Mouse (Mus musculus): Measurements from ENCODE around the gene Tlr3. TPM values are rescaled to one million over a fixed set of nuclear protein-coding genes. Genes with fewer than 3 reads are reported as not detected.
A peak's percentile ranks its signal among the peaks of the same experiment; 100 is the strongest.

Tlr3 gene
- 0.48 and 0.74 TPM in 2 replicates for polyA plus RNA-seq (2016; fragmentation: Nextera tagmentation; extraction: Ambion mirVana)

- H3K27ac ChIP-seq, result peak within 1 kb of the TSS; percentile 77
- no peaks in the 10 kb centered on the region for H3K36me3 ChIP-seq
- H3K27me3 ChIP-seq (ENCODE audit: low read depth, poor library complexity, severe bottlenecking), result no peaks in the 10 kb centered on the region
- peaks cover 11% of the 10 kb centered on the region; the same call in 1 of the 2 replicates for H3K4me1 ChIP-seq
- peak within 1 kb of the TSS; percentile 44 for H3K4me3 ChIP-seq
- no peaks in the 10 kb centered on the region for H3K9me3 ChIP-seq (replicated peaks)
- DNase-seq (ENCODE audit: low spot score), result no peak
- WGBS, result 74% methylated on average over 2 of the region's 2 CpGs
These were observed at the start of gene Tlr3 for GRCm38 (mm10) chr8:45410882-45411281. Gene Tlr3 (minus strand): TSS chr8:45411080.

- no peak overlapping the region for H3K27ac ChIP-seq
- no peaks in the 10 kb centered on the region for H3K27me3 ChIP-seq (ENCODE audit: low read depth, poor library complexity, severe bottlenecking)
- no peaks in the 10 kb centered on the region for H3K36me3 ChIP-seq
- no peak overlapping the region for H3K4me3 ChIP-seq
- DNase-seq (ENCODE audit: low spot score), result no peak
- H3K9me3 ChIP-seq (replicated peaks), result no peaks in the 10 kb centered on the region
- H3K4me1 ChIP-seq, result no peaks in the 10 kb centered on the region
These were observed 47.0 kb upstream of the Tlr3 start for GRCm38 (mm10) chr8:45457874-45458273.

GRCm38 (mm10) chr8:45454426-45454825 is 43.5 kb upstream of the Tlr3 start:
- DNase-seq (ENCODE audit: low spot score), result peak; percentile 43
- no peaks in the 10 kb centered on the region for H3K36me3 ChIP-seq
- no peaks in the 10 kb centered on the region for H3K4me1 ChIP-seq
- H3K4me3 ChIP-seq, result no peak overlapping the region
- no peaks in the 10 kb centered on the region for H3K9me3 ChIP-seq (replicated peaks)
- H3K27me3 ChIP-seq (ENCODE audit: low read depth, poor library complexity, severe bottlenecking), result no peaks in the 10 kb centered on the region
- H3K27ac ChIP-seq, result no peak overlapping the region
- 67% methylated on average over 6 of the region's 6 CpGs for WGBS

- H3K36me3 ChIP-seq, result no peaks in the 10 kb centered on the region
- WGBS, result 89% methylated on average over 3 of the region's 3 CpGs
- H3K27me3 ChIP-seq (ENCODE audit: low read depth, poor library complexity, severe bottlenecking), result no peaks in the 10 kb centered on the region
- H3K9me3 ChIP-seq (replicated peaks), result no peaks in the 10 kb centered on the region
- no peak for DNase-seq (ENCODE audit: low spot score)
- H3K4me3 ChIP-seq, result no peak overlapping the region
- no peak overlapping the region for H3K27ac ChIP-seq
- no peaks in the 10 kb centered on the region for H3K4me1 ChIP-seq
These were observed 41.2 kb upstream of the Tlr3 start for GRCm38 (mm10) chr8:45452115-45452514.

- no peak overlapping the region for H3K27ac ChIP-seq
- no peaks in the 10 kb centered on the region for H3K27me3 ChIP-seq (ENCODE audit: low read depth, poor library complexity, severe bottlenecking)
- no peak overlapping the region for H3K4me3 ChIP-seq
- H3K4me1 ChIP-seq, result no peaks in the 10 kb centered on the region
- no peaks in the 10 kb centered on the region for H3K9me3 ChIP-seq (replicated peaks)
- no peaks in the 10 kb centered on the region for H3K36me3 ChIP-seq
- 94% methylated on average over 3 of the region's 3 CpGs for WGBS
- no peak for DNase-seq (ENCODE audit: low spot score)
These were observed 38.0 kb upstream of the Tlr3 start for GRCm38 (mm10) chr8:45448842-45449241.

GRCm38 (mm10) chr8:45448257-45448656 is 37.4 kb upstream of the Tlr3 start:
- WGBS, result 82% methylated on average over 1 of the region's 1 CpGs
- Histone ChIP-seq H3K9me3 (replicated peaks) (no peaks in the 10 kb centered on the region), H3K36me3 (no peaks in the 10 kb centered on the region), H3K27me3 (ENCODE audit: low read depth, poor library complexity, severe bottlenecking) (no peaks in the 10 kb centered on the region), H3K4me1 (no peaks in the 10 kb centered on the region), H3K4me3 (no peak overlapping the region), H3K27ac (no peak overlapping the region)
- DNase-seq (ENCODE audit: low spot score), result no peak

GRCm38 (mm10) chr8:45438899-45439535 is 28.1 kb upstream of the Tlr3 start:
- DNase-seq (ENCODE audit: low spot score), result no peak
- H3K4me1 ChIP-seq, result no peaks in the 10 kb centered on the region
- H3K27me3 ChIP-seq (ENCODE audit: low read depth, poor library complexity, severe bottlenecking), result no peaks in the 10 kb centered on the region
- H3K4me3 ChIP-seq, result no peak overlapping the region
- H3K9me3 ChIP-seq (replicated peaks), result no peaks in the 10 kb centered on the region
- 15% methylated on average over 5 of the region's 5 CpGs for WGBS
- H3K27ac ChIP-seq, result no peak overlapping the region
- H3K36me3 ChIP-seq, result no peaks in the 10 kb centered on the region

- H3K4me1 ChIP-seq, result no peaks in the 10 kb centered on the region
These were observed 9.3 kb upstream of the Tlr3 start for GRCm38 (mm10) chr8:45420151-45420550.

GRCm38 (mm10) chr8:45414965-45415364 is 4.1 kb upstream of the Tlr3 start:
- DNase-seq (ENCODE audit: low spot score), result no peak
- H3K27me3 ChIP-seq (ENCODE audit: low read depth, poor library complexity, severe bottlenecking), result no peaks in the 10 kb centered on the region
- H3K4me3 ChIP-seq, result no peak overlapping the region
- H3K36me3 ChIP-seq, result no peaks in the 10 kb centered on the region
- 88% methylated on average over 7 of the region's 7 CpGs for WGBS
- H3K27ac ChIP-seq, result no peak overlapping the region
- H3K9me3 ChIP-seq (replicated peaks), result no peaks in the 10 kb centered on the region
- H3K4me1 ChIP-seq, result peaks cover 7% of the 10 kb centered on the region; the same call in 1 of the 2 replicates

More at GRCm38 (mm10) chr8:45420151-45420550, 9.3 kb upstream of the Tlr3 start:
- Histone ChIP-seq H3K9me3 (replicated peaks) (no peaks in the 10 kb centered on the region), H3K4me3 (no peak overlapping the region), H3K36me3 (no peaks in the 10 kb centered on the region), H3K27ac (no peak overlapping the region), H3K27me3 (ENCODE audit: low read depth, poor library complexity, severe bottlenecking) (no peaks in the 10 kb centered on the region)
- 92% methylated on average over 7 of the region's 7 CpGs for WGBS
- no peak for DNase-seq (ENCODE audit: low spot score)

- peak overlapping the region; percentile 77 for H3K27ac ChIP-seq
- 18% methylated on average over 18 of the region's 18 CpGs for WGBS
- H3K36me3 ChIP-seq, result no peaks in the 10 kb centered on the region
- peak overlapping the region; percentile 44 for H3K4me3 ChIP-seq
- H3K9me3 ChIP-seq (replicated peaks), result no peaks in the 10 kb centered on the region
- H3K4me1 ChIP-seq, result peaks cover 11% of the 10 kb centered on the region; the same call in 1 of the 2 replicates
- peak; percentile 70 for DNase-seq (ENCODE audit: low spot score)
- H3K27me3 ChIP-seq (ENCODE audit: low read depth, poor library complexity, severe bottlenecking), result no peaks in the 10 kb centered on the region
These were observed 567 bp downstream of the Tlr3 start for GRCm38 (mm10) chr8:45410146-45410880.

- peaks cover 11% of the 10 kb centered on the region; the same call in 1 of the 2 replicates for H3K4me1 ChIP-seq
- DNase-seq (ENCODE audit: low spot score), result no peak
- H3K36me3 ChIP-seq, result no peaks in the 10 kb centered on the region
- no peaks in the 10 kb centered on the region for H3K27me3 ChIP-seq (ENCODE audit: low read depth, poor library complexity, severe bottlenecking)
- peak overlapping the region; percentile 44 for H3K4me3 ChIP-seq
- 55% methylated on average over 4 of the region's 4 CpGs for WGBS
- H3K27ac ChIP-seq, result no peak overlapping the region; the same call in 1 of the 2 replicates
- no peaks in the 10 kb centered on the region for H3K9me3 ChIP-seq (replicated peaks)
These were observed 1.2 kb downstream of the Tlr3 start for GRCm38 (mm10) chr8:45409702-45410101.

- Histone ChIP-seq H3K9me3 (replicated peaks) (no peaks in the 10 kb centered on the region), H3K27me3 (ENCODE audit: low read depth, poor library complexity, severe bottlenecking) (peaks cover 22% of the 10 kb centered on the region), H3K27ac (no peak overlapping the region), H3K36me3 (no peaks in the 10 kb centered on the region), H3K4me1 (peaks cover 17% of the 10 kb centered on the region), H3K4me3 (no peak overlapping the region)
- DNase-seq (ENCODE audit: low spot score), result no peak
- 64% methylated on average over 1 of the region's 1 CpGs for whole genome bisulfite sequencing
These were observed 27.6 kb downstream of the Tlr3 start for GRCm38 (mm10) chr8:45383250-45383649.

- 6% methylated on average over 6 of the region's 6 CpGs for WGBS
- H3K27ac ChIP-seq, result peak within 1 kb of the TSS; percentile 6
These were observed 28.9 kb downstream of the Tlr3 start, which contains the start of gene Fam149a for GRCm38 (mm10) chr8:45381963-45382347. Gene Fam149a (minus strand): TSS chr8:45382291.

More at GRCm38 (mm10) chr8:45381963-45382347, 28.9 kb downstream of the Tlr3 start, which contains the start of gene Fam149a:
- H3K9me3 ChIP-seq (replicated peaks), result no peaks in the 10 kb centered on the region
- H3K36me3 ChIP-seq, result no peaks in the 10 kb centered on the region
- H3K4me1 ChIP-seq, result peaks cover 17% of the 10 kb centered on the region
- DNase-seq (ENCODE audit: low spot score), result peak; percentile 46
- H3K27me3 ChIP-seq (ENCODE audit: low read depth, poor library complexity, severe bottlenecking), result peaks cover 22% of the 10 kb centered on the region
- H3K4me3 ChIP-seq, result peak within 1 kb of the TSS; percentile 58
